Mouse (Mus musculus): Measurements from ENCODE around the gene Crebl2. TPM values are rescaled to one million over a fixed set of nuclear protein-coding genes. Genes with fewer than 3 reads are reported as not detected.

Crebl2 gene
- polyA plus RNA-seq, 1 experiment, result 2.3 TPM

DNA sequence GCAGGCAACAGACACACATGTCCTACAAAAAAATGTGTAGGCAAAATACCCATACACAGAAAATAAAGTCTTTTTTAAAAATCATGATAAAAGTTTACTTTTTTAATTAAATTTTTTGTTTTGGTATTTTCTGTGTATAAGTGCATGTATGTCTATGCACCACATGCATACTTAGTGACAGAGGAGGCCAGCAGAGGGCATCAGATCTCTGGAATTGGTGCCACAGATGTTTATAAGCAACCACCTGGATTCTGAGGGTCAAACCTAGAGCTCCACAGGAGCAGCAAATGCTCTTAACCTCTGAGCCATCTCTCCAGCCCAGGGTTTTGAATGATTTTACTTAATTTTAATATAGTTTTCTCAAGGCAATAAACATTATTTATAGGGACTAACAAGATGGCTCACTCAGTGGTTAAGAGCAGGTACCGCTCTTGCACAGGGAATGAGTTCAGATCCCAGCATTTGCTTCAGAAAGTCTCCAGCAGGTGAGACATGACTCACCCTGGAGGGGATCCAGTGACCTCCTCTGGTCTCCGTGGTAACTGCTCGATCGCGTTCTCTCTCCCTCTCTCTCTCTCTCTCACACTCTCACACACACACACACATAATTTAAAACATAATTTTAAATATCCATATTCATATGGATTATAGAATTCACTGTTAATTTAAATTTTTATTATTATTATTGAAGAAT is 18.4 kb downstream of the Crebl2 start:
- H3K27me3 ChIP-seq (replicated peaks), result no peaks in the 10 kb centered on the region
- H3K9me3 ChIP-seq, result no peaks in the 10 kb centered on the region
- H3K4me1 ChIP-seq, result peaks cover 36% of the 10 kb centered on the region
- H3K36me3 ChIP-seq (replicated peaks; ENCODE audit: low read length), result peaks cover 49% of the 10 kb centered on the region
- TF ChIP-seq GATA1 (IDR thresholded peaks at IDR 0.05; ENCODE audit: borderline replicate concordance, low read length) (no peak), FLI1 (IDR thresholded peaks at IDR 0.05; ENCODE audit: low read length) (no peak)
- no peak overlapping the region for H3K4me3 ChIP-seq (replicated peaks)

GRCm38 (mm10) chr6:134849461-134849860 is 19.5 kb downstream of the Crebl2 start:
- H3K4me1 ChIP-seq, result peaks cover 28% of the 10 kb centered on the region
- no peak for TF ChIP-seq GATA1 (IDR thresholded peaks at IDR 0.05; ENCODE audit: borderline replicate concordance, low read length)
- TF ChIP-seq FLI1 (IDR thresholded peaks at IDR 0.05; ENCODE audit: low read length), result no peak
- no peaks in the 10 kb centered on the region for H3K9me3 ChIP-seq
- peaks cover 50% of the 10 kb centered on the region for H3K36me3 ChIP-seq (replicated peaks; ENCODE audit: low read length)
- H3K4me3 ChIP-seq (replicated peaks), result no peak overlapping the region
- H3K27me3 ChIP-seq (replicated peaks), result no peaks in the 10 kb centered on the region

DNA sequence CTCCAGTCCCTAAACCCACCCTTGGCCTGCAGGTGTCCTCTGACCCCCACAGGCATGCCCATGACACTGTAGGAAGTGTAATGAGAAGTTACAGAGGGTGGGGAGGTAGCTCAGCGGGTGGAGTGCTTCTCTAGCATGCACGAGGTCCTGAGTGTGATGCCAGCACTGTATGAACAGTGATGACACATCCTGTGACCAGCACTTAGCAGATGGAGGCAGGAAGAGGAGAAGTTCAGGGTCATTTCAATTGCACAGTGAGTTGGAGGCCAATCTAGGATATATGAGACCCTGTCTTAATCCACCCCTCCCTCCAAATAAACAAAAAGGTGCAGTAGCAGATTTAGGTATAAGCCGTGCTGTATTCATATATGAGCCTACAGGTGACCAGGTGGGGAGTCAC is 20.0 kb downstream of the Crebl2 start:
- Histone ChIP-seq H3K4me3 (replicated peaks) (peak overlapping the region; percentile 59), H3K9me3 (no peaks in the 10 kb centered on the region), H3K36me3 (replicated peaks; ENCODE audit: low read length) (peaks cover 50% of the 10 kb centered on the region), H3K4me1 (peaks cover 28% of the 10 kb centered on the region), H3K27me3 (replicated peaks) (no peaks in the 10 kb centered on the region)
- TF ChIP-seq GATA1 (IDR thresholded peaks at IDR 0.05; ENCODE audit: borderline replicate concordance, low read length) (no peak), FLI1 (IDR thresholded peaks at IDR 0.05; ENCODE audit: low read length) (no peak)

- H3K27me3 ChIP-seq (replicated peaks), result no peaks in the 10 kb centered on the region
- H3K9me3 ChIP-seq, result no peaks in the 10 kb centered on the region
- peaks cover 72% of the 10 kb centered on the region for H3K36me3 ChIP-seq (replicated peaks; ENCODE audit: low read length)
- H3K4me3 ChIP-seq (replicated peaks), result no peak overlapping the region
- TF ChIP-seq GATA1 (IDR thresholded peaks at IDR 0.05; ENCODE audit: borderline replicate concordance, low read length), result no peak
- TF ChIP-seq FLI1 (IDR thresholded peaks at IDR 0.05; ENCODE audit: low read length), result no peak
- peaks cover 3% of the 10 kb centered on the region for H3K4me1 ChIP-seq
Observed at GRCm38 (mm10) chr6:134854782-134855181, 24.8 kb downstream of the Crebl2 start.

DNA sequence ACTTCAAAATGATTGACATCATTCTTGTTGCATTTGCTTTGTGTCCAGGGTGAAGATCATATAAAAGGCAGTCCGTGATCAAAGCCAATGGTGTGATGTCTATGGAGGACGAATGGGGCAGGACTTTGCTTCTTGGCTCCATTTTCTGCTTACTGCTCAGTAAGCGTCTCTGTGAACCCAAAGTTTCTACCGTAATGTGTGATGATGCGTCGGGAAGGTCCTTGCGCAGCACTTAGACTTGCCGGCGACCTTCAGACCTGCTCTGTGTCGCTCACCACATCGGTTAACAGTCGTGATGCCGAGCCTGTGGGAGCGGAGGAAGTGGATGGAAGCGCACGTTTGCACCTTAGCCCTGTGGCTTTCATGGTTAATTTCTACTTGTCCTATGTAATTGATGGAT is 26.0 kb downstream of the Crebl2 start:
- no peaks in the 10 kb centered on the region for H3K4me1 ChIP-seq
- no peaks in the 10 kb centered on the region for H3K9me3 ChIP-seq
- peaks cover 61% of the 10 kb centered on the region for H3K36me3 ChIP-seq (replicated peaks; ENCODE audit: low read length)
- no peak overlapping the region for H3K4me3 ChIP-seq (replicated peaks)
- H3K27me3 ChIP-seq (replicated peaks), result no peaks in the 10 kb centered on the region
- TF ChIP-seq FLI1 (IDR thresholded peaks at IDR 0.05; ENCODE audit: low read length), result no peak
- TF ChIP-seq GATA1 (IDR thresholded peaks at IDR 0.05; ENCODE audit: borderline replicate concordance, low read length), result no peak

- peaks cover 3% of the 10 kb centered on the region; the same call in 1 of the 2 replicates for H3K4me1 ChIP-seq
- no peaks in the 10 kb centered on the region for H3K9me3 ChIP-seq
- peaks cover 38% of the 10 kb centered on the region for H3K36me3 ChIP-seq (replicated peaks; ENCODE audit: low read length)
- H3K27me3 ChIP-seq (replicated peaks), result no peaks in the 10 kb centered on the region
- H3K4me3 ChIP-seq (replicated peaks), result no peak overlapping the region
- TF ChIP-seq GATA1 (IDR thresholded peaks at IDR 0.05; ENCODE audit: borderline replicate concordance, low read length), result no peak
- no peak for TF ChIP-seq FLI1 (IDR thresholded peaks at IDR 0.05; ENCODE audit: low read length)
Observed at GRCm38 (mm10) chr6:134859021-134859420, 29.1 kb downstream of the Crebl2 start.

GRCm38 (mm10) chr6:134860275-134860674 is 30.3 kb downstream of the Crebl2 start:
- Histone ChIP-seq H3K36me3 (replicated peaks; ENCODE audit: low read length) (peaks cover 33% of the 10 kb centered on the region), H3K9me3 (no peaks in the 10 kb centered on the region), H3K4me3 (replicated peaks) (no peak overlapping the region), H3K27me3 (replicated peaks) (no peaks in the 10 kb centered on the region), H3K4me1 (peaks cover 3% of the 10 kb centered on the region; the same call in 1 of the 2 replicates)
- no peak for TF ChIP-seq GATA1 (IDR thresholded peaks at IDR 0.05; ENCODE audit: borderline replicate concordance, low read length)
- TF ChIP-seq FLI1 (IDR thresholded peaks at IDR 0.05; ENCODE audit: low read length), result no peak

GRCm38 (mm10) chr6:134861386-134861785 is 31.4 kb downstream of the Crebl2 start:
- H3K36me3 ChIP-seq (replicated peaks; ENCODE audit: low read length), result peaks cover 26% of the 10 kb centered on the region
- TF ChIP-seq GATA1 (IDR thresholded peaks at IDR 0.05; ENCODE audit: borderline replicate concordance, low read length) (no peak), FLI1 (IDR thresholded peaks at IDR 0.05; ENCODE audit: low read length) (no peak)
- no peaks in the 10 kb centered on the region for H3K9me3 ChIP-seq
- peaks cover 3% of the 10 kb centered on the region; the same call in 1 of the 2 replicates for H3K4me1 ChIP-seq
- peaks cover 4% of the 10 kb centered on the region for H3K27me3 ChIP-seq (replicated peaks)
- H3K4me3 ChIP-seq (replicated peaks), result no peak overlapping the region

- H3K9me3 ChIP-seq, result no peaks in the 10 kb centered on the region
- peaks cover 3% of the 10 kb centered on the region; the same call in 1 of the 2 replicates for H3K4me1 ChIP-seq
- peaks cover 4% of the 10 kb centered on the region for H3K27me3 ChIP-seq (replicated peaks)
- peaks cover 13% of the 10 kb centered on the region for H3K36me3 ChIP-seq (replicated peaks; ENCODE audit: low read length)
- no peak overlapping the region for H3K4me3 ChIP-seq (replicated peaks)
- no peak for TF ChIP-seq FLI1 (IDR thresholded peaks at IDR 0.05; ENCODE audit: low read length)
- no peak for TF ChIP-seq GATA1 (IDR thresholded peaks at IDR 0.05; ENCODE audit: borderline replicate concordance, low read length)
Observed at GRCm38 (mm10) chr6:134862671-134863104, 32.7 kb downstream of the Crebl2 start.

- Histone ChIP-seq H3K4me1 (peaks cover 3% of the 10 kb centered on the region; the same call in 1 of the 2 replicates), H3K4me3 (replicated peaks) (peak overlapping the region; percentile 38), H3K9me3 (no peaks in the 10 kb centered on the region), H3K27me3 (replicated peaks) (peaks cover 4% of the 10 kb centered on the region), H3K36me3 (replicated peaks; ENCODE audit: low read length) (peaks cover 9% of the 10 kb centered on the region)
- TF ChIP-seq GATA1 (IDR thresholded peaks at IDR 0.05; ENCODE audit: borderline replicate concordance, low read length) (no peak), FLI1 (IDR thresholded peaks at IDR 0.05; ENCODE audit: low read length) (no peak)
Observed at GRCm38 (mm10) chr6:134863146-134863545, 33.2 kb downstream of the Crebl2 start.
